Mouse (Mus musculus) left cerebral cortex, postnatal 36 days (tissue): ENCODE measurements around the gene Olfr213. TPM values are rescaled to one million over a fixed set of nuclear protein-coding genes. Genes with fewer than 3 reads are reported as not detected.
"Not testable (repeated sequence)": the region's sequence is repeated elsewhere in the genome, so short reads cannot be mapped to it uniquely, and the experiment has no call there.

ENCODE experiments used
- DNase-seq, 2 experiments: peaks; one replicate each; pipeline ENCODE4 v3.0.0; 2021 to 2022; ENCODE audit warnings: low spot score in 2 of 2, mixed read lengths in 1 of 2
- intact Hi-C: fragments of 180-260 bp; cut with DNase I; formaldehyde crosslinking; loops from one replicate; pipeline ENCODE4 v1.15.1; 2025
- total RNA-seq, 2 experiments: library from RNA; stranded (reverse); gene quantifications; 2 replicates each; pipeline ENCODE4 v1.2.3; 2021

Olfr213 gene
- total RNA-seq: not detected

- DNase-seq: no peak
- intact Hi-C loops: no loop called here
Observed at GRCm38 (mm10) chr6:116538156-116538555, at the start of gene Olfr213. TSS of gene Olfr213 (plus strand) at chr6:116538456.

- intact Hi-C loops: no loop called here
- DNase-seq: no peak
Observed at GRCm38 (mm10) chr6:116488791-116489190, 49.5 kb upstream of the Olfr213 start, which contains the start of gene Olfr211. TSS of gene Olfr211 (plus strand) at chr6:116489091.

- no peak for DNase-seq
- intact Hi-C loops: no loop called here
Observed at GRCm38 (mm10) chr6:116493742-116494141, 44.5 kb upstream of the Olfr213 start.

GRCm38 (mm10) chr6:116495960-116496359 is 42.3 kb upstream of the Olfr213 start:
- intact Hi-C loops: no loop called here

GRCm38 (mm10) chr6:116506302-116507003 is 31.8 kb upstream of the Olfr213 start, which contains the start of gene Olfr212:
TSS of gene Olfr212 (plus strand) at chr6:116506516.
- intact Hi-C loops, DNase-seq: not testable (repeated sequence)

More at GRCm38 (mm10) chr6:116495960-116496359, 42.3 kb upstream of the Olfr213 start:
- no peak for DNase-seq

- no peak for DNase-seq
- intact Hi-C loops: no loop called here
Observed at GRCm38 (mm10) chr6:116514832-116515231, 23.4 kb upstream of the Olfr213 start.

GRCm38 (mm10) chr6:116542500-116542899 is 4.2 kb downstream of the Olfr213 start:
- intact Hi-C loops: no loop called here
- DNase-seq: no peak

- DNase-seq, intact Hi-C loops: not testable (repeated sequence)
Observed at GRCm38 (mm10) chr6:116550841-116551240, 12.6 kb downstream of the Olfr213 start, which contains the start of gene Gm5580. TSS of gene Gm5580 (plus strand) at chr6:116551141.

- DNase-seq: no peak
- intact Hi-C loops: no loop called here
Observed at GRCm38 (mm10) chr6:116553935-116554334, 15.7 kb downstream of the Olfr213 start, which contains the start of gene Olfr214. TSS of gene Olfr214 (plus strand) at chr6:116554235.

GRCm38 (mm10) chr6:116554952-116555351 is 16.7 kb downstream of the Olfr213 start:
- no peak for DNase-seq
- intact Hi-C loops: no loop called here

- intact Hi-C loops: no loop called here
- DNase-seq: no peak
Observed at GRCm38 (mm10) chr6:116569834-116570233, 31.6 kb downstream of the Olfr213 start.

- DNase-seq: no peak
- intact Hi-C loops: no loop called here
Observed at GRCm38 (mm10) chr6:116584095-116584494, 45.8 kb downstream of the Olfr213 start, which contains the start of gene Olfr215. TSS of gene Olfr215 (minus strand) at chr6:116584195.

Other genes starting within 250 kb of the Olfr213 start
- gene March8, start 200.4 kb upstream of the Olfr213 start, total RNA-seq: 10 to 100 TPM; 48.4 to 50.1 TPM
- gene Alox5, start 77.3 kb upstream of the Olfr213 start, total RNA-seq: 1 to 10 TPM; 1.5 to 3.8 TPM
- not detected for gene Olfr211, start 49.4 kb upstream of the Olfr213 start, total RNA-seq
- under 1 TPM in 1 of 2 experiments, not detected in 1; 0.14 TPM for gene Olfr212, start 31.9 kb upstream of the Olfr213 start, total RNA-seq
- 1 to 10 TPM; 2.5 to 2.9 TPM for gene Gm5580, start 12.7 kb downstream of the Olfr213 start, total RNA-seq
- not detected for gene Olfr214, start 15.8 kb downstream of the Olfr213 start, total RNA-seq
- gene Olfr215, start 45.7 kb downstream of the Olfr213 start, total RNA-seq: not detected
- gene Zfp422, start 90.5 kb downstream of the Olfr213 start, total RNA-seq: 10 to 100 TPM; 24.0 to 28.5 TPM
- 1 to 10 TPM; 1.0 to 1.8 TPM for gene Depp1, start 112.2 kb downstream of the Olfr213 start, total RNA-seq
- 1 to 10 TPM; 4.6 to 5.1 TPM for gene Rassf4, start 135.5 kb downstream of the Olfr213 start, total RNA-seq
- gene Tmem72, start 178.5 kb downstream of the Olfr213 start, total RNA-seq: under 1 TPM; 0.10 to 0.20 TPM